Mouse (Mus musculus): Measurements from ENCODE around the gene Ccdc81. TPM values are rescaled to one million over a fixed set of nuclear protein-coding genes. Genes with fewer than 3 reads are reported as not detected.

Gene Ccdc81
- total RNA-seq (2022) = not detected

- no peak for DNase-seq (ENCODE audit: low spot score)
Measured at GRCm38 (mm10) chr7:89903442-89904343, at the start of gene Ccdc81. Gene Ccdc81, minus strand, starts transcription at chr7:89903629.

GRCm38 (mm10) chr7:89949403-89949802, 46.0 kb upstream of the Ccdc81 start:
- no peak for DNase-seq (ENCODE audit: low spot score)

- no peak for DNase-seq (ENCODE audit: low spot score)
Measured at GRCm38 (mm10) chr7:89948026-89948425, 44.6 kb upstream of the Ccdc81 start.

- DNase-seq (ENCODE audit: low spot score) = peak; percentile 98
Measured at GRCm38 (mm10) chr7:89940571-89941463, 37.4 kb upstream of the Ccdc81 start, which contains the start of gene Hikeshi. Gene Hikeshi, minus strand, starts transcription at chr7:89941204.

GRCm38 (mm10) chr7:89939497-89940353, 36.3 kb upstream of the Ccdc81 start:
- DNase-seq (ENCODE audit: low spot score) = no peak

- no peak for DNase-seq (ENCODE audit: low spot score)
Measured at GRCm38 (mm10) chr7:89923441-89924180, 20.2 kb upstream of the Ccdc81 start.

- DNase-seq (ENCODE audit: low spot score) = no peak
Measured at GRCm38 (mm10) chr7:89917776-89918175, 14.3 kb upstream of the Ccdc81 start.

GRCm38 (mm10) chr7:89916711-89917110, 13.3 kb upstream of the Ccdc81 start:
- no peak for DNase-seq (ENCODE audit: low spot score)

GRCm38 (mm10) chr7:89913432-89914158, 10.2 kb upstream of the Ccdc81 start:
- DNase-seq (ENCODE audit: low spot score) = no peak

- DNase-seq (ENCODE audit: low spot score) = no peak
Measured at GRCm38 (mm10) chr7:89912356-89912755, 8.9 kb upstream of the Ccdc81 start.

- no peak for DNase-seq (ENCODE audit: low spot score)
Measured at GRCm38 (mm10) chr7:89909711-89910110, 6.3 kb upstream of the Ccdc81 start.

- DNase-seq (ENCODE audit: low spot score) = no peak
Measured at GRCm38 (mm10) chr7:89908899-89909621, 5.6 kb upstream of the Ccdc81 start.

- no peak for DNase-seq (ENCODE audit: low spot score)
Measured at GRCm38 (mm10) chr7:89908421-89908820, 5.0 kb upstream of the Ccdc81 start.

- DNase-seq (ENCODE audit: low spot score) = peak; percentile 77
Measured at GRCm38 (mm10) chr7:89907950-89908349, 4.5 kb upstream of the Ccdc81 start.

- no peak for DNase-seq (ENCODE audit: low spot score)
Measured at GRCm38 (mm10) chr7:89903007-89903406, 422 bp downstream of the Ccdc81 start.

GRCm38 (mm10) chr7:89891856-89892255, 11.6 kb downstream of the Ccdc81 start:
- DNase-seq (ENCODE audit: low spot score) = no peak

GRCm38 (mm10) chr7:89891412-89891811, 12.0 kb downstream of the Ccdc81 start:
- no peak for DNase-seq (ENCODE audit: low spot score)

- DNase-seq (ENCODE audit: low spot score) = no peak
Measured at GRCm38 (mm10) chr7:89884551-89884950, 18.9 kb downstream of the Ccdc81 start.

GRCm38 (mm10) chr7:89879686-89880085, 23.7 kb downstream of the Ccdc81 start:
- peak; percentile 30 for DNase-seq (ENCODE audit: low spot score)
